Mouse (Mus musculus) CH12.LX (cell line): ENCODE data around the gene Camk2b.

Experiments used
- CTCF ChIP-seq, 2 experiments: IDR thresholded peaks in 1 of 2; conservative IDR thresholded peaks in 1 of 2; 2 replicates each; pipeline ENCODE4 v1.5.1; 2011 to 2012; ENCODE audit warnings: low read depth in 2 of 2, low read length in 2 of 2, improper control_type of control experiment in 1 of 2, inconsistent platforms in 1 of 2, mild to moderate bottlenecking in 1 of 2, moderate library complexity in 1 of 2
- KAT2A ChIP-seq: IDR thresholded peaks from 2 replicates; pipeline ENCODE4 v1.6.1; 2012; ENCODE audit warnings: low read length, improper control_type of control experiment, inconsistent platforms; ENCODE audit not compliant: insufficient replicate concordance
- MYC ChIP-seq: IDR thresholded peaks from 2 replicates; pipeline ENCODE4 v1.6.1; 2011; ENCODE audit warnings: low read depth, mild to moderate bottlenecking, improper control_type of control experiment, low read length
- POLR2A ChIP-seq: IDR thresholded peaks from 2 replicates; pipeline ENCODE4 v1.6.1; 2011; ENCODE audit warnings: low read depth, mild to moderate bottlenecking, improper control_type of control experiment, low read length

GRCm38 (mm10) chr11:5989954-5990593, 76.1 kb downstream of the Camk2b start:
- no peak for TF ChIP-seq POLR2A
- no peak for TF ChIP-seq KAT2A
- no peak for TF ChIP-seq MYC
- no peak for TF ChIP-seq CTCF (conservative IDR thresholded peaks at IDR 0.05 in 1 of 2, IDR thresholded peaks at IDR 0.05 in 1 of 2; ENCODE audit: low read depth in 2 of 2, low read length in 2 of 2)
